Mouse (Mus musculus) left cerebral cortex, adult 8-10 months (tissue): ENCODE data around the gene Gabarapl1. TPM values are rescaled to one million over a fixed set of nuclear protein-coding genes. Genes with fewer than 3 reads are reported as not detected.

ENCODE experiments used
- total RNA-seq, 4 experiments: library from RNA; stranded (reverse); gene quantifications; 2 replicates each; pipeline ENCODE4 v1.2.4; 2022

Gabarapl1 gene
- total RNA-seq, 4 experiments from 2014 or later, result 760 to 878 (median 821) TPM

Other genes with a start within 250 kb of the Gabarapl1 start
- not detected for gene 4922502D21Rik, start 201.4 kb upstream of the Gabarapl1 start, total RNA-seq
- gene Clec12a, start 190.5 kb upstream of the Gabarapl1 start, total RNA-seq, result under 1 TPM; 0.44 to 0.74 (median 0.58) TPM
- gene Clec12b, start 147.3 kb upstream of the Gabarapl1 start, total RNA-seq, result not detected
- gene Clec1b, start 135.9 kb upstream of the Gabarapl1 start, total RNA-seq, result 1 to 10 TPM in 1 of 4 experiments, under 1 TPM in 1, not detected in 2; 0.46 to 1.3 TPM
- under 1 TPM in 2 of 4 experiments, not detected in 2; 0.14 to 0.30 TPM for gene Clec9a, start 124.3 kb upstream of the Gabarapl1 start, total RNA-seq
- 1 to 10 TPM in 3 of 4 experiments, under 1 TPM in 1; 0.58 to 1.9 (median 1.4) TPM for gene Clec1a, start 81.2 kb upstream of the Gabarapl1 start, total RNA-seq
- gene Olr1, start 26.0 kb upstream of the Gabarapl1 start, total RNA-seq, result under 1 TPM in 1 of 4 experiments, not detected in 3; 0.14 TPM
- not detected for gene Tmem52b, start 20.6 kb upstream of the Gabarapl1 start, total RNA-seq
- not detected for gene Klre1, start 44.7 kb downstream of the Gabarapl1 start, total RNA-seq
- not detected for gene Klrd1, start 58.6 kb downstream of the Gabarapl1 start, total RNA-seq
- not detected for gene Klrk1, start 90.7 kb downstream of the Gabarapl1 start, total RNA-seq
- not detected for gene Klrc3, start 110.2 kb downstream of the Gabarapl1 start, total RNA-seq
- gene Klrc2, start 127.5 kb downstream of the Gabarapl1 start, total RNA-seq, result not detected
- gene Klrc1, start 145.8 kb downstream of the Gabarapl1 start, total RNA-seq, result not detected
- gene Klri1, start 184.0 kb downstream of the Gabarapl1 start, total RNA-seq, result not detected
- gene Klri2, start 207.3 kb downstream of the Gabarapl1 start, total RNA-seq, result not detected